Mouse (Mus musculus) left cerebral cortex, adult 8-10 months (tissue): ENCODE measurements around the gene Katna1. TPM values are rescaled to one million over a fixed set of nuclear protein-coding genes. Genes with fewer than 3 reads are reported as not detected.
"Not testable (repeated sequence)": the region's sequence is repeated elsewhere in the genome, so short reads cannot be mapped to it uniquely, and the experiment has no call there.

ENCODE experiments used
- DNase-seq, 2 experiments: peaks; one replicate each; pipeline ENCODE4 v3.0.0; 2022; ENCODE audit warnings: low spot score in 2 of 2
- total RNA-seq, 4 experiments: library from RNA; stranded (reverse); gene quantifications; 2 replicates each; pipeline ENCODE4 v1.2.4; 2022

Katna1 gene
- 10 to 100 TPM; 13.7 to 15.5 (median 14.5) TPM for total RNA-seq

- DNase-seq: peak; percentile 71 to 83
These were observed at the start of gene Katna1 for GRCm38 (mm10) chr10:7725751-7726500. Gene Katna1, plus strand, starts transcription at chr10:7726000.

- peak; percentile 64 to 82 for DNase-seq
These were observed 45.0 kb upstream of the Katna1 start, which contains the start of the genes Pcmt1 and Lats1 for GRCm38 (mm10) chr10:7680731-7681301. Gene Pcmt1, minus strand, starts transcription at chr10:7681136. Gene Lats1, plus strand, starts transcription at chr10:7681214.

GRCm38 (mm10) chr10:7681343-7682025, 44.3 kb upstream of the Katna1 start:
- peak; percentile 14 to 35 for DNase-seq

- no peak for DNase-seq
These were observed 43.6 kb upstream of the Katna1 start for GRCm38 (mm10) chr10:7682249-7682648.

GRCm38 (mm10) chr10:7686902-7687301, 38.9 kb upstream of the Katna1 start:
- no peak for DNase-seq

GRCm38 (mm10) chr10:7695286-7695685, 30.5 kb upstream of the Katna1 start:
- DNase-seq: no peak

- DNase-seq: no peak
These were observed 25.7 kb upstream of the Katna1 start for GRCm38 (mm10) chr10:7700120-7700519.

GRCm38 (mm10) chr10:7702586-7702985, 23.2 kb upstream of the Katna1 start:
- no peak for DNase-seq

- no peak for DNase-seq
These were observed 15.7 kb upstream of the Katna1 start for GRCm38 (mm10) chr10:7710121-7710520.

GRCm38 (mm10) chr10:7712506-7712905, 13.3 kb upstream of the Katna1 start:
- no peak for DNase-seq

GRCm38 (mm10) chr10:7715056-7715455, 10.7 kb upstream of the Katna1 start:
- DNase-seq: no peak

GRCm38 (mm10) chr10:7726501-7726812, 657 bp downstream of the Katna1 start:
- DNase-seq: no peak

GRCm38 (mm10) chr10:7727011-7727410, 1.2 kb downstream of the Katna1 start:
- no peak for DNase-seq

- no peak for DNase-seq
These were observed 5.8 kb downstream of the Katna1 start for GRCm38 (mm10) chr10:7731582-7731981.

GRCm38 (mm10) chr10:7737122-7737521, 11.3 kb downstream of the Katna1 start:
- DNase-seq: no peak

- DNase-seq: no peak
These were observed 12.1 kb downstream of the Katna1 start for GRCm38 (mm10) chr10:7737914-7738313.

- DNase-seq: not testable (repeated sequence)
These were observed 19.7 kb downstream of the Katna1 start for GRCm38 (mm10) chr10:7745528-7745927.

GRCm38 (mm10) chr10:7748752-7749151, 23.0 kb downstream of the Katna1 start:
- DNase-seq: no peak

GRCm38 (mm10) chr10:7757544-7757943, 31.7 kb downstream of the Katna1 start:
- DNase-seq: no peak

- no peak for DNase-seq
These were observed 46.5 kb downstream of the Katna1 start for GRCm38 (mm10) chr10:7772346-7772745.

GRCm38 (mm10) chr10:7772769-7773168, 47.0 kb downstream of the Katna1 start:
- no peak for DNase-seq

GRCm38 (mm10) chr10:7775421-7775820, 49.6 kb downstream of the Katna1 start:
- DNase-seq: no peak
